Mouse (Mus musculus) olfactory bulb, adult 2 months (tissue): ENCODE data around the gene Hyal3.

Experiments used
- CTCF ChIP-seq: fragments of 200-500 bp; IDR thresholded peaks from 2 replicates; pipeline ENCODE4 v1.5.1; 2012; ENCODE audit warnings: low read depth, mild to moderate bottlenecking, low read length, moderate library complexity; ENCODE audit not compliant: insufficient read depth
- POLR2A ChIP-seq: fragments of 200-500 bp; IDR thresholded peaks from 2 replicates; pipeline ENCODE4 v1.6.1; 2012; ENCODE audit warnings: mild to moderate bottlenecking, low read depth, low read length, moderate library complexity; ENCODE audit not compliant: insufficient read depth

GRCm38 (mm10) chr9:107545602-107546001 is 35.0 kb upstream of the Hyal3 start:
- peak; percentile 41; the same call in 1 of the 2 replicates for TF ChIP-seq CTCF
- no peak for TF ChIP-seq POLR2A
